Mouse (Mus musculus) G1E (cell line): ENCODE results near the gene Fam136a. TPM values are rescaled to one million over a fixed set of nuclear protein-coding genes. Genes with fewer than 3 reads are reported as not detected.

Experiments
- ATAC-seq: 2 replicates; pipeline ENCODE4 v1.8.0; 2016; ENCODE audit warnings: mild to moderate bottlenecking; ENCODE audit not compliant: insufficient number of reproducible peaks, poor library complexity, low FRiP score, severe bottlenecking; ENCODE audit errors: extremely low read depth
- DNase-seq: peaks from one replicate; pipeline ENCODE4 v3.0.0; 2012; ENCODE audit warnings: low spot score
- H3K27me3 ChIP-seq: 2 replicates; pipeline ENCODE4 v1.6.1; 2012; ENCODE audit warnings: mild to moderate bottlenecking, low read length, inconsistent platforms; ENCODE audit not compliant: insufficient read depth
- H3K36me3 ChIP-seq: replicated peaks from 2 replicates; pipeline ENCODE3; 2012; ENCODE audit warnings: mild to moderate bottlenecking, inconsistent platforms
- H3K4me1 ChIP-seq: 2 replicates; pipeline ENCODE4 v1.6.1; 2012; ENCODE audit warnings: low read depth, low read length, inconsistent platforms, mixed read lengths; ENCODE audit not compliant: insufficient read depth
- H3K4me3 ChIP-seq: 2 replicates; pipeline ENCODE4 v1.5.1; 2012; ENCODE audit warnings: low read depth, mild to moderate bottlenecking, inconsistent platforms, low read length, moderate library complexity, mixed read lengths
- H3K9me3 ChIP-seq: replicated peaks from 2 replicates; pipeline ENCODE4 v1.6.1; 2012; ENCODE audit warnings: inconsistent platforms
- CTCF ChIP-seq: IDR thresholded peaks from 2 replicates; pipeline ENCODE4 v1.5.1; 2012; ENCODE audit warnings: low read depth, low read length, inconsistent platforms, mixed read lengths
- GATA1 ChIP-seq: IDR thresholded peaks from 2 replicates; pipeline ENCODE4 v1.6.1; 2012; ENCODE audit warnings: borderline replicate concordance, low read length, inconsistent platforms, mixed read lengths
- GATA2 ChIP-seq: IDR thresholded peaks from 2 replicates; pipeline ENCODE4 v1.6.1; 2012; ENCODE audit warnings: low read depth, low read length, inconsistent platforms, borderline replicate concordance
- POLR2AphosphoS5 ChIP-seq: IDR thresholded peaks from 2 replicates; pipeline ENCODE4 v1.6.1; 2012; ENCODE audit warnings: low read depth, low read length, inconsistent platforms; ENCODE audit not compliant: insufficient replicate concordance
- TAL1 ChIP-seq: conservative IDR thresholded peaks from 2 replicates; pipeline ENCODE4 v1.6.1; 2012; ENCODE audit warnings: low read depth, low read length, inconsistent platforms, mixed read lengths
- polyA plus RNA-seq: library from polyadenylated mRNA; stranded (reverse); fragments of >175 nt; gene quantifications from 2 replicates; pipeline ENCODE4 v1.2.3, GENCODE M21; 2012
- total RNA-seq, 2 experiments: library from RNA; stranded (forward) in 1 of 2; stranded (reverse) in 1 of 2; fragments of 200-1000 nt in 1 of 2; fragments of >200 nt in 1 of 2; fragmentation: Nextera tagmentation in 1 of 2; gene quantifications; 2 replicates each; pipeline ENCODE4 v1.2.3; 2014 to 2017

Gene Fam136a
- total and polyA plus RNA-seq, 3 experiments = 39.5 to 121 (median 73.4) TPM

- TF ChIP-seq GATA1 (no peak), TAL1 (no peak), POLR2AphosphoS5 (no peak), GATA2 (no peak), CTCF (no peak)
- H3K9me3 ChIP-seq = no peaks in the 10 kb centered on the region
- peaks cover 47% of the 10 kb centered on the region for H3K4me1 ChIP-seq
- peaks cover 72% of the 10 kb centered on the region for H3K36me3 ChIP-seq
- no peak overlapping the region for H3K4me3 ChIP-seq
- H3K27me3 ChIP-seq = no peaks in the 10 kb centered on the region
- DNase-seq (no peak), ATAC-seq (no peak)
Measured at GRCm38 (mm10) chr6:86393187-86393586, 27.7 kb downstream of the Fam136a start.

- Histone ChIP-seq H3K4me1 (peaks cover 41% of the 10 kb centered on the region), H3K4me3 (no peak overlapping the region), H3K9me3 (no peaks in the 10 kb centered on the region), H3K27me3 (no peaks in the 10 kb centered on the region), H3K36me3 (peaks cover 62% of the 10 kb centered on the region)
- no peak for TF ChIP-seq CTCF
- TF ChIP-seq GATA2 = no peak
- TF ChIP-seq TAL1 = no peak
- no peak for TF ChIP-seq POLR2AphosphoS5
- no peak for TF ChIP-seq GATA1
- DNase-seq = no peak
- ATAC-seq = no peak
Measured at GRCm38 (mm10) chr6:86394078-86394720, 28.8 kb downstream of the Fam136a start.

- H3K27me3 ChIP-seq = no peaks in the 10 kb centered on the region
- no peak for DNase-seq
- H3K4me1 ChIP-seq = peaks cover 44% of the 10 kb centered on the region
- ATAC-seq = no peak
- no peak overlapping the region; the same call in 1 of the 2 replicates for H3K4me3 ChIP-seq
- no peak for TF ChIP-seq CTCF
- TF ChIP-seq POLR2AphosphoS5 = no peak
- no peak for TF ChIP-seq GATA1
- TF ChIP-seq TAL1 = no peak
- TF ChIP-seq GATA2 = no peak
- H3K9me3 ChIP-seq = no peaks in the 10 kb centered on the region
- H3K36me3 ChIP-seq = peaks cover 54% of the 10 kb centered on the region
Measured at GRCm38 (mm10) chr6:86395021-86395420, 29.6 kb downstream of the Fam136a start.

GRCm38 (mm10) chr6:86395969-86396368 is 30.5 kb downstream of the Fam136a start:
- Histone ChIP-seq H3K36me3 (peaks cover 45% of the 10 kb centered on the region), H3K9me3 (no peaks in the 10 kb centered on the region), H3K27me3 (no peaks in the 10 kb centered on the region), H3K4me1 (peaks cover 52% of the 10 kb centered on the region), H3K4me3 (peak overlapping the region; percentile 96)
- DNase-seq = peak; percentile 24
- TF ChIP-seq GATA2 = no peak
- no peak for TF ChIP-seq TAL1
- no peak for TF ChIP-seq CTCF
- no peak for ATAC-seq

- H3K4me1 ChIP-seq = peaks cover 58% of the 10 kb centered on the region
- H3K4me3 ChIP-seq = peak within 1 kb of the TSS; percentile 96
- H3K9me3 ChIP-seq = no peaks in the 10 kb centered on the region
- TF ChIP-seq GATA1 = no peak
- TF ChIP-seq POLR2AphosphoS5 = no peak
- no peak for TF ChIP-seq CTCF
- TF ChIP-seq GATA2 = no peak
- TF ChIP-seq TAL1 = no peak
- DNase-seq = peak; percentile 77
- H3K36me3 ChIP-seq = peaks cover 37% of the 10 kb centered on the region
- no peaks in the 10 kb centered on the region for H3K27me3 ChIP-seq
- ATAC-seq = peak; percentile 54
Measured at GRCm38 (mm10) chr6:86396581-86397256, 31.3 kb downstream of the Fam136a start, which contains the start of gene Pcyox1. TSS of gene Pcyox1 (minus strand) at chr6:86397154.

GRCm38 (mm10) chr6:86397257-86397980 is 32.0 kb downstream of the Fam136a start:
- no peak for TF ChIP-seq GATA1
- TF ChIP-seq CTCF = no peak
- no peak for TF ChIP-seq TAL1
- no peak for TF ChIP-seq POLR2AphosphoS5
- TF ChIP-seq GATA2 = no peak
- Histone ChIP-seq H3K36me3 (peaks cover 30% of the 10 kb centered on the region), H3K27me3 (no peaks in the 10 kb centered on the region), H3K4me1 (peaks cover 58% of the 10 kb centered on the region), H3K9me3 (no peaks in the 10 kb centered on the region), H3K4me3 (peak overlapping the region; percentile 96)
- ATAC-seq (no peak), DNase-seq (no peak)
